Mouse (Mus musculus) myocyte (in vitro differentiated cells): ENCODE measurements around the gene Ifna15.

Experiments used
- E2F4 ChIP-seq: IDR thresholded peaks from one replicate; pipeline ENCODE4 v1.6.1; 2011; ENCODE audit warnings: mild to moderate bottlenecking, control low read depth, moderate library complexity; ENCODE audit not compliant: insufficient read depth
- MAX ChIP-seq: IDR thresholded peaks from one replicate; pipeline ENCODE4 v1.6.1; 2011; ENCODE audit warnings: low read depth, mild to moderate bottlenecking, control low read depth
- POLR2A ChIP-seq: IDR thresholded peaks from one replicate; pipeline ENCODE4 v1.6.1; 2011; ENCODE audit warnings: low read depth, mild to moderate bottlenecking, control low read depth, moderate library complexity; ENCODE audit not compliant: insufficient read length
- POLR2AphosphoS2 ChIP-seq: IDR thresholded peaks from one replicate; pipeline ENCODE4 v1.6.1; 2011; ENCODE audit warnings: low read depth, control low read depth; ENCODE audit not compliant: insufficient read length
- REST ChIP-seq: IDR thresholded peaks from one replicate; pipeline ENCODE4 v1.6.1; 2011; ENCODE audit warnings: mild to moderate bottlenecking, control low read depth, moderate library complexity; ENCODE audit not compliant: insufficient read depth, insufficient read length

GRCm38 (mm10) chr4:88525393-88525792 lies 32.7 kb downstream of the Ifna15 start:
- no peak for TF ChIP-seq MAX
- TF ChIP-seq POLR2A, result no peak
- no peak for TF ChIP-seq POLR2AphosphoS2
- TF ChIP-seq REST, result no peak
- TF ChIP-seq E2F4, result no peak
